Comparison of ENCODE assay signal across 7 mouse cellular contexts in the genomic region with DNA sequence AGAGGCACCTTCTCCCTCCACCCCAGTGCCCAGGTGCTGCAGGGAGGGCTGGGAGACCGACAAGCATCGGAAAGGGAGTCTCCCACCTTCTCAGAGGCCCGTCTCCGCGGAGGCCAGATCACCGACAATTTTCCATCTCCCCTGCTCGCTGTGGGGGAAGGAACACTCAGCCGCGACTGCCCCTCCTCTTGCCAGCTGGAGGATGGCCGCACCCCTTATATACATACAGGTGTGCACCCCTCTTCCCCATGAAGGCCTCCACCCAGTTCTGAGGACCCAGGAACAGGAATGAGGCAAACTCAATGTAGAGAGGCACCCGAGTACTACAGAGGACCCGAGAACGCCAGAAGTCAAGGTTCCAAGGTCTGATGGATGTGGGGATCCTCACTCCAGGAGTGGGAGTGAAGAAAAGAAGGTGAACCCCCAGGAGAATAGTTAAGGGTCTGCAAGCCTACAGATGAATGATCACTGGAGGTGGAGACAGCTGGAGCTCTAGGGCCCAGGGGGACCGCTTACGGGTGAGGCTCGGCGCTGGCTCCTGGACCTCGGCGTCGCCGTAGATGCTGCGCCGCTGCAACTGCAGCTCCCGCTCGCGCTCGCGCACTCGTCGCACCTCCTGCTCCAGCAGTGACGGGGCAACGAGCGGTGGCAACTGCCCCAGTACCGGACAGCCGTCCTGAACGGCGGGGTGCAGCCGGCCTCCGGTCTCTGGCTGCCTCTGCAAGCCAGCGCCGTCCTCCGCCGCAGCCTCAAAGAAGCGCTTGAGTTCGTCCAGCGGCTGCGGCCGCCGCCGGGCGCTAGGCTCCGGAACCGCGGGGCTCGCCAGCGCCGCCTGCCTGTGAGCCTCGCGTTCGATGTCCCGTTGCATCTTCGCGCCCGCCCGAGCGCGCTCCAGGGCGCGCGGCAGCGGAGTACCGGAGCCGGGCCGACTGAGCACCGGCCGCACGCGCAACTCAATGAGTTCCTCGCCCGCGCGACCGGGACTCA. TPM values are rescaled to one million over a fixed set of nuclear protein-coding genes. Genes with fewer than 3 reads are reported as not detected.
DNase-seq lines count a peak whose midpoint lies in the region; ATAC-seq and TF ChIP-seq lines count a peak whose summit lies in the region.

No protein-coding gene starts in this region.

- H3K9me3 ChIP-seq in hindbrain, postnatal 0 days (ENCODE audit: low read length), result no peaks in the 10 kb centered on the region
- no peaks in the 10 kb centered on the region for H3K9me3 ChIP-seq in limb, embryonic 13.5 days
- no peaks in the 10 kb centered on the region for H3K9me3 ChIP-seq in midbrain, embryonic 12.5 days

- H3K36me3 ChIP-seq in hindbrain, postnatal 0 days (ENCODE audit: insufficient read depth, low read length), result no peaks in the 10 kb centered on the region
- no peaks in the 10 kb centered on the region for H3K36me3 ChIP-seq in limb, embryonic 13.5 days
- H3K36me3 ChIP-seq in midbrain, embryonic 12.5 days, result no peaks in the 10 kb centered on the region

- ATAC-seq in activated CD4-positive, CD25-positive, alpha-beta regulatory T cell, adult 4 months, result peak; percentile 60
- peak; percentile 69; the same call in 1 of the 2 replicates for ATAC-seq in hindbrain, postnatal 0 days
- 0 out of 2 replicates have a peak, but pooled peaks have one; percentile 46 for ATAC-seq in limb, embryonic 13.5 days (ENCODE audit: low FRiP score, low read depth)
- peak; percentile 54 for ATAC-seq in midbrain, embryonic 12.5 days (ENCODE audit: low FRiP score, low read depth)

- TF ChIP-seq CTCF in hindbrain, postnatal 0 days (IDR thresholded peaks at IDR 0.05; ENCODE audit: low read depth), result peak; percentile 33; the same call in 1 of the 2 replicates

- peaks cover 24% of the 10 kb centered on the region for H3K27me3 ChIP-seq in hindbrain, postnatal 0 days (ENCODE audit: insufficient read depth, low read length)
- H3K27me3 ChIP-seq in limb, embryonic 13.5 days, result peaks cover 44% of the 10 kb centered on the region
- H3K27me3 ChIP-seq in midbrain, embryonic 12.5 days, result peaks cover 55% of the 10 kb centered on the region

- WGBS in hindbrain, postnatal 0 days, result 3% methylated on average over 59 of the region's 83 CpGs
- WGBS in limb, embryonic 13.5 days, result 2% methylated on average over 83 of the region's 83 CpGs
- 2% methylated on average over 82 of the region's 83 CpGs for WGBS in midbrain, embryonic 12.5 days

- peaks cover 17% of the 10 kb centered on the region for H3K4me1 ChIP-seq in hindbrain, postnatal 0 days (ENCODE audit: insufficient read depth, low read length)
- peaks cover 30% of the 10 kb centered on the region for H3K4me1 ChIP-seq in limb, embryonic 13.5 days
- peaks cover 27% of the 10 kb centered on the region for H3K4me1 ChIP-seq in midbrain, embryonic 12.5 days

- H3K4me3 ChIP-seq in hindbrain, postnatal 0 days (ENCODE audit: low read length), result peak overlapping the region; percentile 55
- H3K4me3 ChIP-seq in limb, embryonic 13.5 days, result peak overlapping the region; percentile 58
- peak overlapping the region; percentile 54 for H3K4me3 ChIP-seq in midbrain, embryonic 12.5 days

- H3K27ac ChIP-seq in hindbrain, postnatal 0 days, result no peak overlapping the region
- no peak overlapping the region for H3K27ac ChIP-seq in limb, embryonic 13.5 days
- no peak overlapping the region for H3K27ac ChIP-seq in midbrain, embryonic 12.5 days (replicated peaks)

- peak overlapping the region; percentile 94 for H3K4me2 ChIP-seq in hindbrain, postnatal 0 days (ENCODE audit: low read depth, low read length)
- peak overlapping the region; percentile 96 for H3K4me2 ChIP-seq in limb, embryonic 13.5 days (replicated peaks)
- peak overlapping the region; percentile 97 for H3K4me2 ChIP-seq in midbrain, embryonic 12.5 days (replicated peaks)

- H3K9ac ChIP-seq in hindbrain, postnatal 0 days (replicated peaks; ENCODE audit: low read length), result peak overlapping the region; percentile 52
- H3K9ac ChIP-seq in limb, embryonic 13.5 days, result peak overlapping the region; percentile 70
- H3K9ac ChIP-seq in midbrain, embryonic 12.5 days (replicated peaks), result peak overlapping the region; percentile 60

- peak; percentile 87 for DNase-seq in cerebellum, postnatal 10 days
- DNase-seq in gastrocnemius, postnatal 10 days, result peak; percentile 83
- DNase-seq in hindbrain, postnatal 0 days (ENCODE audit: low spot score), result peak; percentile 87
- DNase-seq in spleen, postnatal 10 days (ENCODE audit: low spot score in 2 of 2), result peak; percentile 71 to 80

RNA-seq across cellular contexts. Expression of a gene that starts 1.1 kb away (rescaled TPM):
- 1 to 10 TPM in 1 of 2 experiments, under 1 TPM in 1; 0.83 to 1.1 TPM for polyA plus RNA-seq in activated CD4-positive, CD25-positive, alpha-beta regulatory T cell, adult 4 months (2017; shearing (Covaris generic))
- 1 to 10 TPM; 1.7 to 2.0 TPM for total RNA-seq in gastrocnemius, postnatal 10 days (2021)
- 0.25 and 4.2 TPM in 2 replicates for total RNA-seq in hindbrain, postnatal 0 days (2014; rRNA removed)
- polyA plus RNA-seq in hindbrain, postnatal 0 days (2015; fragmentation: Nextera tagmentation; extraction: Ambion mirVana), result 1.2 and 1.9 TPM in 2 replicates
- polyA plus RNA-seq in limb, embryonic 13.5 days (2015; fragmentation: Nextera tagmentation; extraction: Ambion mirVana), result 0.22 and 0.31 TPM in 2 replicates
- polyA plus RNA-seq in midbrain, embryonic 12.5 days (2016; fragmentation: Nextera tagmentation; extraction: Ambion mirVana), result not detected in 2 replicates

RNA-seq across cellular contexts. Expression of a gene that starts 9.6 kb away (rescaled TPM):
- under 1 TPM in 1 of 2 experiments, not detected in 1; 0.95 TPM for polyA plus RNA-seq in activated CD4-positive, CD25-positive, alpha-beta regulatory T cell, adult 4 months (2017; shearing (Covaris generic))
- under 1 TPM in 1 of 2 experiments, not detected in 1; 0.47 TPM for total RNA-seq in gastrocnemius, postnatal 10 days (2021)
- total RNA-seq in hindbrain, postnatal 0 days (2014; rRNA removed), result not detected in 2 replicates
- polyA plus RNA-seq in hindbrain, postnatal 0 days (2015; fragmentation: Nextera tagmentation; extraction: Ambion mirVana), result 0.49 and 0.51 TPM in 2 replicates
- 1.3 and 1.4 TPM in 2 replicates for polyA plus RNA-seq in limb, embryonic 13.5 days (2015; fragmentation: Nextera tagmentation; extraction: Ambion mirVana)
- polyA plus RNA-seq in midbrain, embryonic 12.5 days (2016; fragmentation: Nextera tagmentation; extraction: Ambion mirVana), result 0.89 and 1.1 TPM in 2 replicates

RNA-seq across cellular contexts. Expression of a gene that starts 10.4 kb away (rescaled TPM):
- polyA plus RNA-seq in activated CD4-positive, CD25-positive, alpha-beta regulatory T cell, adult 4 months (2017; shearing (Covaris generic)), result 1 to 10 TPM; 1.1 to 2.4 TPM
- total RNA-seq in gastrocnemius, postnatal 10 days (2021), result 1 to 10 TPM in 1 of 2 experiments, under 1 TPM in 1; 0.99 to 1.1 TPM
- total RNA-seq in hindbrain, postnatal 0 days (2014; rRNA removed), result 4.5 and 9.6 TPM in 2 replicates
- polyA plus RNA-seq in hindbrain, postnatal 0 days (2015; fragmentation: Nextera tagmentation; extraction: Ambion mirVana), result 8.2 and 8.8 TPM in 2 replicates
- polyA plus RNA-seq in limb, embryonic 13.5 days (2015; fragmentation: Nextera tagmentation; extraction: Ambion mirVana), result 6.6 and 7.6 TPM in 2 replicates
- 3.5 and 3.9 TPM in 2 replicates for polyA plus RNA-seq in midbrain, embryonic 12.5 days (2016; fragmentation: Nextera tagmentation; extraction: Ambion mirVana)

RNA-seq across cellular contexts. Expression of a gene that starts 13.4 kb away (rescaled TPM):
- polyA plus RNA-seq in activated CD4-positive, CD25-positive, alpha-beta regulatory T cell, adult 4 months (2017; shearing (Covaris generic)), result 1 to 10 TPM; 5.5 to 5.9 TPM
- 10 to 100 TPM; 24.8 to 30.3 TPM for total RNA-seq in gastrocnemius, postnatal 10 days (2021)
- total RNA-seq in hindbrain, postnatal 0 days (2014; rRNA removed), result 58.6 and 96.8 TPM in 2 replicates
- 5.7 and 5.9 TPM in 2 replicates for polyA plus RNA-seq in hindbrain, postnatal 0 days (2015; fragmentation: Nextera tagmentation; extraction: Ambion mirVana)
- polyA plus RNA-seq in limb, embryonic 13.5 days (2015; fragmentation: Nextera tagmentation; extraction: Ambion mirVana), result 12.3 and 12.4 TPM in 2 replicates
- 7.7 and 9.7 TPM in 2 replicates for polyA plus RNA-seq in midbrain, embryonic 12.5 days (2016; fragmentation: Nextera tagmentation; extraction: Ambion mirVana)

RNA-seq across cellular contexts. Expression of a gene that starts 31.5 kb away (rescaled TPM):
- 100 to 1,000 TPM; 185 to 292 TPM for polyA plus RNA-seq in activated CD4-positive, CD25-positive, alpha-beta regulatory T cell, adult 4 months (2017; shearing (Covaris generic))
- under 1 TPM; 0.84 to 0.87 TPM for total RNA-seq in gastrocnemius, postnatal 10 days (2021)
- total RNA-seq in hindbrain, postnatal 0 days (2014; rRNA removed), result 0.29 and 0.47 TPM in 2 replicates
- 0.29 and 0.62 TPM in 2 replicates for polyA plus RNA-seq in hindbrain, postnatal 0 days (2015; fragmentation: Nextera tagmentation; extraction: Ambion mirVana)
- polyA plus RNA-seq in limb, embryonic 13.5 days (2015; fragmentation: Nextera tagmentation; extraction: Ambion mirVana), result 0.98 and 1.1 TPM in 2 replicates
- polyA plus RNA-seq in midbrain, embryonic 12.5 days (2016; fragmentation: Nextera tagmentation; extraction: Ambion mirVana), result 0.46 and 0.52 TPM in 2 replicates
